Mouse (Mus musculus) stomach, postnatal 0 days (tissue): ENCODE results near the gene Kncn.

ENCODE experiments used
- CTCF ChIP-seq: IDR thresholded peaks from 2 replicates; pipeline ENCODE4 v1.5.1; 2016; ENCODE audit warnings: antibody characterized with exemption, low read depth, mild to moderate bottlenecking, moderate library complexity
- EP300 ChIP-seq: optimal IDR thresholded peaks from 2 replicates; pipeline ENCODE3; 2016; ENCODE audit warnings: antibody characterized with exemption

DNA sequence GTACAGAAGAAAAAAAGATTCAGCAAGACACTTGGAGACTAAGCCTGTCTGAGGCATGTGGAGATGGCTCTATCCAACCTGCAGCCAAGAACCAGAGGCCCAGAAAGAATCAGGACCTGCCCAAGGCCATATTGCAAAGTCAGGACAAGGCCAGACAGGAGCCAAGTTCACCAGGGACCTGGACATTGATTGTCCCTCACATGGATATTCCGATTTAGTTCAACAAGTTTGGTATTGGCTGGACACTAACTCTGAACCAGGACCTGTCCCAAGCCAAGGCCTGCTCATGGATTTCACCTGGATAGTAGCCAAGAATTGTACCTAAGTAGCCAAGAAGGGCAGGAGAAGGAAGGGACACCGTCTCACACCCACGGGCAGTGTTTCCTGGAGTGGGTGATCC, 22.6 kb downstream of the Kncn start:
- no peak for TF ChIP-seq CTCF
- no peak for TF ChIP-seq EP300
